Mouse (Mus musculus) embryonic facial prominence, embryonic 14.5 days (tissue): ENCODE results near the gene Ush1g. TPM values are rescaled to one million over a fixed set of nuclear protein-coding genes. Genes with fewer than 3 reads are reported as not detected.

ENCODE experiments used
- ATAC-seq: fragments of 200-750 bp; cut with Nextera tagmentation; 2 replicates; pipeline ENCODE4 v1.8.0; 2017; ENCODE audit warnings: low read depth, moderate number of reproducible peaks, moderate TSS enrichment
- DNase-seq: peaks from one replicate; pipeline ENCODE4 v3.0.0-alpha.2; 2015; ENCODE audit warnings: low spot score
- H3K27ac ChIP-seq: fragments of 300-500 bp; sonication (generic); replicated peaks from 2 replicates; pipeline ENCODE4 v1.5.1; 2014; ENCODE audit warnings: low read depth, mild to moderate bottlenecking, low read length, moderate library complexity
- H3K27me3 ChIP-seq: fragments of 300-500 bp; sonication (generic); replicated peaks from 2 replicates; pipeline ENCODE4 v1.6.1; 2014; ENCODE audit warnings: low read length; ENCODE audit not compliant: control insufficient read depth, insufficient read depth
- H3K36me3 ChIP-seq: fragments of 300-500 bp; sonication (generic); 2 replicates; pipeline ENCODE4 v1.6.1; 2014; ENCODE audit warnings: low read length, mixed read lengths; ENCODE audit not compliant: control insufficient read depth, insufficient read depth
- H3K4me1 ChIP-seq: fragments of 300-500 bp; sonication (generic); 2 replicates; pipeline ENCODE4 v1.6.1; 2014; ENCODE audit warnings: antibody characterized with exemption, low read length; ENCODE audit not compliant: control insufficient read depth, insufficient read depth
- H3K4me2 ChIP-seq: fragments of 300-500 bp; sonication (generic); 2 replicates; pipeline ENCODE4 v1.6.1; 2014; ENCODE audit warnings: low read depth, mild to moderate bottlenecking, low read length, moderate library complexity, mixed read lengths
- H3K4me3 ChIP-seq: fragments of 300-500 bp; sonication (generic); 2 replicates; pipeline ENCODE4 v1.5.1; 2014; ENCODE audit warnings: low read depth, mild to moderate bottlenecking, low read length
- H3K9ac ChIP-seq: fragments of 300-500 bp; sonication (generic); 2 replicates; pipeline ENCODE4 v1.6.1; 2014; ENCODE audit warnings: low read depth, mild to moderate bottlenecking, low read length, moderate library complexity, mixed read lengths
- H3K9me3 ChIP-seq: fragments of 300-500 bp; sonication (generic); 2 replicates; pipeline ENCODE4 v1.6.1; 2016; ENCODE audit warnings: low read length; ENCODE audit not compliant: control insufficient read depth
- WGBS: fragments of 180-500 bp; shearing (Covaris S2); extraction: QIAGEN DNeasy Blood & Tissue Kit; methylation state at CpG from one replicate; pipeline ENCODE4 v1.1.7; 2014; 5-methylcytosine and 5-hydroxymethylcytosine counted together
- polyA plus RNA-seq: library from polyadenylated mRNA; unstranded; fragments of >200 nt; fragmentation: Nextera tagmentation; extraction: Ambion mirVana; gene quantifications from 2 replicates; pipeline ENCODE4 v1.2.1, GENCODE M21; 2014

The Ush1g gene
- polyA plus RNA-seq, 1 experiment from 2014 or later, result not detected

DNA sequence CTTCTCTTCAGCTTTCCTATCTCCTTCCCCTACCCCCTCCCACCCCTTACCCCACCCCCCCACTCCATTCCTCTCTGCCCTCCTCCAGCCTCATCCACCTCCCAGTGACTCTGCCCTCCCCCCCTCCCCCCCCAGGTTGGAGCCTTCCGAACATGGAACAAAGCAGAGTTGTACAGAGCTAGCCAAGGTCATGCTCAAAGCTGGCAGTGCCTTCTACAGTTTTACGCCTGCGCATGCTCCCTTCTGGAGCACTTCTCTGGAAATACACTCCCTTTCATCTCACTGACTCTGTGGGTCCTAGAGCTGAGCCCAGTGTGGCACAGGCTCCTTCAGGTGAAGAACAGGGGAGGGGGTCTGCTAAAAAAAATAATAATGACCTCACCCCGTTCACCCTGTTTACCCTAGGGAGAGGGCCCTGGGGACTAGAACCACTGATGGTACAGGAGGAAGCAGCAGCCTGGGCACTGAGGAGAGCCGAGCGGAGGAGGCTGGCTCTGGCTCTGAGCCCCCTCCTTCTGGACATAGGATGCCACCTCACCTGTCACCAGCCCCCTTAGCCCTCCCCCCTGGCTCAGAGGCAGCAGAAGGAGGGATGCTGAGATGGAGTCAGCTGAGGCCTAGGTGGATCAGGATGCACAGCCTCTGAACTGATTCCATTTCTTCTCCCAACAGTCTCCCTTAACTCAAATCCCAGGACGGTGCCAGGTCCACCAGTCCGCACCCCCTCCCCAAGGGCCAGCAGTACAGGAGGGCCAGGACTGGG, 38.9 kb downstream of the Ush1g start:
- Histone ChIP-seq H3K36me3 (no peaks in the 10 kb centered on the region), H3K9ac (no peak overlapping the region), H3K4me3 (no peak overlapping the region), H3K27ac (no peak overlapping the region), H3K4me1 (peaks cover 4% of the 10 kb centered on the region), H3K27me3 (no peaks in the 10 kb centered on the region), H3K9me3 (no peaks in the 10 kb centered on the region), H3K4me2 (no peak overlapping the region)
- WGBS, result 82% methylated on average over 8 of the region's 8 CpGs
- DNase-seq (no peak), ATAC-seq (no peak; the same call in 1 of the 2 replicates)

DNA sequence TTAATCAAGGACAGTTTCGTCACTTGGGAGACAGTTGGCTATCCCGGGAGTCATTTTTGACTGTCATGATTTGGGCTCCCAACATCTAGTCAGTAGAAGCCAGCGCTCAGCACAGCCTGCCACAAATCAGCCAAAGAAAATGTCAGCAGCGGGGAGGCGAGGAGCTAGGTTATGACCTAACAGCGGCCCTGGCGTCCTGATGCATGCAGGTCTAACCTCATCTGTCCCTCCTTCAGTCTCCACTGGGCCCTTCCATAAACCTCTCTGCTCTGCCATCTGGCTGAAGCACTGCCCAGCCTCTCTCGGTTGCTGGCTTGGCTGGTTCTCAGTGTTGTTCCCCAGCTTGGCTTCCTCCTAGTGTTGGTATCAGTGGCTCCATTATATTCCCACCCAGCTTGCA, 39.5 kb downstream of the Ush1g start:
- Histone ChIP-seq H3K36me3 (no peaks in the 10 kb centered on the region), H3K9ac (no peak overlapping the region), H3K27me3 (no peaks in the 10 kb centered on the region), H3K4me1 (peaks cover 8% of the 10 kb centered on the region), H3K9me3 (no peaks in the 10 kb centered on the region), H3K4me2 (no peak overlapping the region), H3K4me3 (no peak overlapping the region), H3K27ac (no peak overlapping the region)
- 71% methylated on average over 8 of the region's 8 CpGs for WGBS
- no peak for ATAC-seq
- no peak for DNase-seq

DNA sequence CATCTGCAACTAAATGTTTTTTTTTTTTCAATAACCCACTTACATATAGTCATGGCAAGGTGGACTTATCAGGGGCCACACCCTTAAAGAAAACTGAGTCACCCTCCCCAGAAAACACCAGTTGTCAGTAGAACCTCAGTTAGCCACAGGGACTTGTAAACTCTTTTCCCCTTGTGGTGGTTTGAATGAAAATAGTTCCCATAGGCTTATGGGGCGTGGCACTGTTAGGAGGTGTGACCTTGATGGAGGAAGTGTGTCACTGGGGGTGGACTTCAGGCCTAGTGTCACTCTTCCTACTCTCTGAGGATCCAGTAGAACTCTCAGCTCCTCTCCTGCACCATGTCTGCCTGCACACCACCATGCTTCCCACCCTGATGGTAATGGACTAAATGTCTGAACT, 42.1 kb downstream of the Ush1g start:
- Histone ChIP-seq H3K9me3 (no peaks in the 10 kb centered on the region), H3K4me3 (no peak overlapping the region), H3K9ac (no peak overlapping the region), H3K36me3 (no peaks in the 10 kb centered on the region), H3K27me3 (no peaks in the 10 kb centered on the region), H3K27ac (no peak overlapping the region), H3K4me1 (peaks cover 15% of the 10 kb centered on the region), H3K4me2 (no peak overlapping the region)
- WGBS, result 60% methylated on average over 1 of the region's 1 CpGs
- no peak for ATAC-seq
- DNase-seq, result no peak

- ATAC-seq (no peak), DNase-seq (no peak)
- Histone ChIP-seq H3K27me3 (no peaks in the 10 kb centered on the region), H3K9me3 (no peaks in the 10 kb centered on the region), H3K4me2 (peak overlapping the region; percentile 71), H3K27ac (no peak overlapping the region), H3K4me1 (peaks cover 15% of the 10 kb centered on the region), H3K9ac (0 out of 2 replicates have a peak overlapping the region, but pooled peaks have one; percentile 72), H3K4me3 (0 out of 2 replicates have a peak overlapping the region, but pooled peaks have one; percentile 60), H3K36me3 (no peaks in the 10 kb centered on the region)
- 75% methylated on average over 6 of the region's 6 CpGs for WGBS
Measured at GRCm38 (mm10) chr11:115278176-115278575, 43.7 kb downstream of the Ush1g start.

GRCm38 (mm10) chr11:115277604-115277975, 44.3 kb downstream of the Ush1g start:
- Histone ChIP-seq H3K36me3 (no peaks in the 10 kb centered on the region), H3K27ac (peak overlapping the region; percentile 85), H3K27me3 (no peaks in the 10 kb centered on the region), H3K4me3 (peak overlapping the region; percentile 60), H3K9me3 (no peaks in the 10 kb centered on the region), H3K9ac (peak overlapping the region; percentile 72), H3K4me2 (peak overlapping the region; percentile 71), H3K4me1 (peaks cover 15% of the 10 kb centered on the region)
- ATAC-seq, result no peak
- WGBS, result 17% methylated on average over 7 of the region's 7 CpGs
- DNase-seq, result no peak

DNA sequence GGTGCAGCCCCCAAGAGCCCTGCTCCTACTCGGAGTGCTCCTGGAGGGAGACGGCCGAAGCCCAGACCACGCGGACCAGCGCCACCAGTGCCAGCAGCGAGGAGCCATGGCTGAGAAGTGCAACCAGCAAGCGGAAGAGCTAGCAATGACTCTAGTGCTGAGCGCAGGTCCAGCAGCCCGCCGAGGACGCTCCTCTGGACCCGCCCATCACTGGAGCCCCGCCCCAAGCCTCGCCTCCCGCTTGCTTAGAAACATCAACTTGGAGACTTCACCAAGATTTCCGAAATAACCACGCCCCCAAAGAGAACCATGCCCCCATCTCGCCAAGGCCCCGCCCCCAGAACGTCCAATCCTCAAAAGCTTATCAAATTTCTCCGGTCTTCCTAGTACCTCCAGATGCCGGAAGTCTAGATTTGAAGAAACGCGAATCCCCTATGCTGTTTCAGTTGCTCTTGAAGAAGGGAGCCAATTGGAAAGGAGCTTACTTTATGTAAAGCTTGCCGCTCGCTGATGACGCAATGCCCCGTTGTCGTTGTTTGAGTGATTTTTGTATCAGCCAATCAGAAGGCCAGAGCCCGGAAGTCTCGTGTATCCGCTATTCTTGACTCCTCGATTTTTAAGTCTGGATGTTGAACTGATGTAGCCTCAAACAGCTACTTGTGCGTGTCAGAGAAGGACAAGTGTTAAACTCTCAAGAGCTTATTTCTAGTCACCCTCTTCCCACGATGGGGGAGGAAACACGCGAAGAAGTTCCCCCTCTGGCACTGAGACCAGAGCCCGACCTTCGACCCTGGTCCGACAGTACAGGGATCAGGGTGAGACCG, 44.8 kb downstream of the Ush1g start, which contains the start of gene Fdxr:
Gene Fdxr, minus strand, starts transcription at position 271 of the 824 bp plus-strand sequence.
- no peaks in the 10 kb centered on the region for H3K36me3 ChIP-seq

DNA sequence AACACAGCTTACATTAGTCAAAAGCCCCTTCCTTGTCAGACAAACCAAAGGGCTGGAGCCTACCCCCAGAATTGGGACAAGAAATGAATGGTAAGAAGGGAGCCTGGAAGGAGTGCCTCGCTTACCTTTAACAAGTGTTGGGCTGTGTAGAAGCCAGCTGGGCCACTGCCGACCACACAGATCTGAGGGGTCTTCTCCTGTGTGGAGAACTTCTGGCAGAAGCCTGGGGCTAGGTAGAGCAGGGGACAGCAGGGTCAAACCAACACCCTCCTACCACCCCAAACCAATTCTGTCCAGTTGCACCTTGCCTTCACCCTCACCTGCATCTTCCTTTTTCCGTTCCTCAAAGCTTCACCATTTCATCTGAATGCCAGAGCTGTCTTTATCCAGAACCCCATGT, 45.9 kb downstream of the Ush1g start:
- peak overlapping the region; percentile 76; the same call in 1 of the 2 replicates for H3K9ac ChIP-seq
- ATAC-seq (no peak), DNase-seq (no peak)
- H3K27me3 ChIP-seq, result no peaks in the 10 kb centered on the region
- 53% methylated on average over 3 of the region's 3 CpGs for WGBS
- H3K4me3 ChIP-seq, result peak overlapping the region; percentile 60
- H3K4me1 ChIP-seq, result peaks cover 15% of the 10 kb centered on the region
- H3K27ac ChIP-seq, result no peak overlapping the region
- no peaks in the 10 kb centered on the region for H3K9me3 ChIP-seq
- H3K4me2 ChIP-seq, result peak overlapping the region; percentile 80
- no peaks in the 10 kb centered on the region for H3K36me3 ChIP-seq

More for the DNA sequence above, 44.8 kb downstream of the Ush1g start, which contains the start of gene Fdxr:
- peak within 1 kb of the TSS; percentile 60 for H3K4me3 ChIP-seq
- DNase-seq (peak; percentile 100), ATAC-seq (peak; percentile 97)
- peak within 1 kb of the TSS; percentile 80 for H3K4me2 ChIP-seq
- H3K9me3 ChIP-seq, result no peaks in the 10 kb centered on the region
- peak within 1 kb of the TSS; percentile 85 for H3K27ac ChIP-seq
- peaks cover 15% of the 10 kb centered on the region for H3K4me1 ChIP-seq
- no peaks in the 10 kb centered on the region for H3K27me3 ChIP-seq
- under 1% methylated on average over 42 of the region's 42 CpGs for WGBS
- H3K9ac ChIP-seq, result peak within 1 kb of the TSS; percentile 76

DNA sequence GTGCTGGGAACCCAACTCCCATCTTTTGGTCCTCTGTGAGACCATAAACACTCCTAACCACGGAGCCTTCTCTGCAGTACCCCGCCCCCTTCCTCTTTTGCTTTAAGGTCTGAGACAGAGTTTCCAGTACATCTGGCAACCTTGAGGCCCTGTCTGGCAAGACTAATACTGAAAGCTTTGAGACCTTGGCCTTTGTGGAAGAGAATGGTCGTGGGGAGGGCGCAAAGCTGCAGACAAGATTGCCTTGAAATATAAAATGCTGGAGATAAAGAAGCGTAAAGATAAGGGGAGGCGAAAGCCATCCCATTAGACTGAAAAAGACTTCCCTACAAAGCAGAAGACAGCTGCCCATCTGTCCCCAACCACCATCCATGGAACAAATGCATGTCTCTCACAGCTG, 46.3 kb downstream of the Ush1g start:
- WGBS, result 78% methylated on average over 6 of the region's 6 CpGs
- Histone ChIP-seq H3K27ac (no peak overlapping the region), H3K36me3 (no peaks in the 10 kb centered on the region), H3K9me3 (no peaks in the 10 kb centered on the region), H3K9ac (0 out of 2 replicates have a peak overlapping the region, but pooled peaks have one; percentile 76), H3K4me1 (peaks cover 15% of the 10 kb centered on the region), H3K4me3 (no peak overlapping the region), H3K4me2 (0 out of 2 replicates have a peak overlapping the region, but pooled peaks have one; percentile 80), H3K27me3 (no peaks in the 10 kb centered on the region)
- DNase-seq (no peak), ATAC-seq (no peak)
